Mouse (Mus musculus) embryonic facial prominence, embryonic 10.5 days (tissue): Measurements from ENCODE around the gene Iyd. TPM values are rescaled to one million over a fixed set of nuclear protein-coding genes. Genes with fewer than 3 reads are reported as not detected.
"Not testable (repeated sequence)": the region's sequence is repeated elsewhere in the genome, so short reads cannot be mapped to it uniquely, and the experiment has no call there.

Experiments used
- DNase-seq: peaks from one replicate; pipeline ENCODE4 v3.0.0-alpha.2; 2017; ENCODE audit warnings: low spot score
- H3K27ac ChIP-seq: fragments of 300-500 bp; sonication (generic); replicated peaks from 2 replicates; pipeline ENCODE4 v1.5.1; 2016; ENCODE audit warnings: mild to moderate bottlenecking
- H3K27me3 ChIP-seq: fragments of 300-500 bp; sonication (generic); replicated peaks from 2 replicates; pipeline ENCODE4 v1.6.1; 2016; ENCODE audit warnings: low read depth, mild to moderate bottlenecking; ENCODE audit not compliant: poor library complexity, severe bottlenecking
- H3K36me3 ChIP-seq: fragments of 300-500 bp; sonication (generic); replicated peaks from 2 replicates; pipeline ENCODE4 v1.6.1; 2016; ENCODE audit warnings: mild to moderate bottlenecking, moderate library complexity
- H3K4me1 ChIP-seq: fragments of 300-500 bp; sonication (generic); 2 replicates; pipeline ENCODE4 v1.6.1; 2016
- H3K4me3 ChIP-seq: fragments of 300-500 bp; sonication (generic); 2 replicates; pipeline ENCODE4 v1.5.1; 2016; ENCODE audit warnings: mild to moderate bottlenecking, moderate library complexity
- H3K9me3 ChIP-seq: fragments of 300-500 bp; sonication (generic); 2 replicates; pipeline ENCODE4 v1.6.1; 2016; ENCODE audit warnings: mild to moderate bottlenecking
- WGBS: fragments of 180-500 bp; shearing (Covaris S2); methylation state at CpG from one replicate; pipeline ENCODE4 v1.1.7; 2016; 5-methylcytosine and 5-hydroxymethylcytosine counted together
- polyA plus RNA-seq: library from polyadenylated mRNA; unstranded; fragments of >200 nt; fragmentation: Nextera tagmentation; extraction: Ambion mirVana; gene quantifications from 2 replicates; pipeline ENCODE4 v1.2.1, GENCODE M21; 2016

The Iyd gene
- not detected in 2 replicates for polyA plus RNA-seq

- WGBS, result 80% methylated on average over 16 of the region's 16 CpGs
- Histone ChIP-seq H3K27me3 (no peaks in the 10 kb centered on the region), H3K27ac (no peak within 1 kb of the TSS), H3K4me3 (no peak within 1 kb of the TSS), H3K36me3 (no peaks in the 10 kb centered on the region), H3K9me3 (no peaks in the 10 kb centered on the region), H3K4me1 (peaks cover 14% of the 10 kb centered on the region)
- DNase-seq, result no peak
These were observed at the start of gene Iyd for GRCm38 (mm10) chr10:3540003-3540827. TSS of gene Iyd (plus strand) at chr10:3540240.

- no peaks in the 10 kb centered on the region for H3K27me3 ChIP-seq
- H3K36me3 ChIP-seq, result no peaks in the 10 kb centered on the region
- 81% methylated on average over 2 of the region's 2 CpGs for WGBS
- H3K4me3 ChIP-seq, result no peak overlapping the region
- DNase-seq, result no peak
- H3K4me1 ChIP-seq, result no peaks in the 10 kb centered on the region
- H3K27ac ChIP-seq, result no peak overlapping the region
- H3K9me3 ChIP-seq, result peaks cover 11% of the 10 kb centered on the region; the same call in 1 of the 2 replicates
These were observed 43.2 kb upstream of the Iyd start for GRCm38 (mm10) chr10:3496791-3497190.

- H3K27me3 ChIP-seq, H3K27ac ChIP-seq, H3K4me3 ChIP-seq, H3K36me3 ChIP-seq, H3K4me1 ChIP-seq, DNase-seq: not testable (repeated sequence)
- 89% methylated on average over 6 of the region's 6 CpGs for WGBS
- H3K9me3 ChIP-seq, result peaks cover 11% of the 10 kb centered on the region; the same call in 1 of the 2 replicates
These were observed 39.2 kb upstream of the Iyd start for GRCm38 (mm10) chr10:3500846-3501245.

- Histone ChIP-seq H3K4me1 (0 out of 2 replicates have a peak, but pooled peaks cover 2% of the 10 kb centered on the region), H3K9me3 (0 out of 2 replicates have a peak, but pooled peaks cover 4% of the 10 kb centered on the region), H3K27ac (no peak overlapping the region), H3K27me3 (no peaks in the 10 kb centered on the region), H3K4me3 (no peak overlapping the region), H3K36me3 (no peaks in the 10 kb centered on the region)
- no peak for DNase-seq
- 88% methylated on average over 8 of the region's 8 CpGs for WGBS
These were observed 32.4 kb upstream of the Iyd start for GRCm38 (mm10) chr10:3507484-3508221.

- Histone ChIP-seq H3K36me3 (no peaks in the 10 kb centered on the region), H3K4me3 (no peak overlapping the region), H3K9me3 (0 out of 2 replicates have a peak, but pooled peaks cover 4% of the 10 kb centered on the region), H3K27me3 (no peaks in the 10 kb centered on the region), H3K4me1 (0 out of 2 replicates have a peak, but pooled peaks cover 2% of the 10 kb centered on the region), H3K27ac (no peak overlapping the region)
- DNase-seq, result no peak
- 90% methylated on average over 2 of the region's 2 CpGs for WGBS
These were observed 31.8 kb upstream of the Iyd start for GRCm38 (mm10) chr10:3508222-3508588.

GRCm38 (mm10) chr10:3508746-3509145 is 31.3 kb upstream of the Iyd start:
- Histone ChIP-seq H3K4me1 (0 out of 2 replicates have a peak, but pooled peaks cover 2% of the 10 kb centered on the region), H3K27ac (no peak overlapping the region), H3K27me3 (no peaks in the 10 kb centered on the region), H3K9me3 (0 out of 2 replicates have a peak, but pooled peaks cover 4% of the 10 kb centered on the region), H3K4me3 (no peak overlapping the region), H3K36me3 (no peaks in the 10 kb centered on the region)
- DNase-seq, result no peak
- whole genome bisulfite sequencing, result 64% methylated on average over 2 of the region's 2 CpGs

- Histone ChIP-seq H3K36me3 (no peaks in the 10 kb centered on the region), H3K27ac (no peak overlapping the region), H3K4me3 (no peak overlapping the region), H3K4me1 (0 out of 2 replicates have a peak, but pooled peaks cover 2% of the 10 kb centered on the region), H3K27me3 (no peaks in the 10 kb centered on the region), H3K9me3 (0 out of 2 replicates have a peak, but pooled peaks cover 4% of the 10 kb centered on the region)
- WGBS, result 72% methylated on average over 7 of the region's 7 CpGs
- DNase-seq, result no peak
These were observed 30.3 kb upstream of the Iyd start for GRCm38 (mm10) chr10:3509663-3510277.

GRCm38 (mm10) chr10:3510486-3510885 is 29.6 kb upstream of the Iyd start:
- H3K27ac ChIP-seq, result no peak overlapping the region
- H3K9me3 ChIP-seq, result 0 out of 2 replicates have a peak, but pooled peaks cover 4% of the 10 kb centered on the region
- no peaks in the 10 kb centered on the region for H3K36me3 ChIP-seq
- no peak overlapping the region for H3K4me3 ChIP-seq
- H3K4me1 ChIP-seq, result 0 out of 2 replicates have a peak, but pooled peaks cover 2% of the 10 kb centered on the region
- WGBS, result 67% methylated on average over 3 of the region's 3 CpGs
- H3K27me3 ChIP-seq, result no peaks in the 10 kb centered on the region
- no peak for DNase-seq

- Histone ChIP-seq H3K9me3 (0 out of 2 replicates have a peak, but pooled peaks cover 4% of the 10 kb centered on the region), H3K27ac (no peak overlapping the region), H3K27me3 (no peaks in the 10 kb centered on the region), H3K4me3 (no peak overlapping the region), H3K36me3 (no peaks in the 10 kb centered on the region), H3K4me1 (0 out of 2 replicates have a peak, but pooled peaks cover 2% of the 10 kb centered on the region)
- no peak for DNase-seq
- WGBS, result 68% methylated on average over 3 of the region's 3 CpGs
These were observed 28.6 kb upstream of the Iyd start for GRCm38 (mm10) chr10:3511401-3511800.

GRCm38 (mm10) chr10:3512620-3513305 is 27.3 kb upstream of the Iyd start:
- no peak for DNase-seq
- Histone ChIP-seq H3K36me3 (no peaks in the 10 kb centered on the region), H3K27me3 (no peaks in the 10 kb centered on the region), H3K27ac (no peak overlapping the region), H3K4me1 (0 out of 2 replicates have a peak, but pooled peaks cover 2% of the 10 kb centered on the region), H3K9me3 (0 out of 2 replicates have a peak, but pooled peaks cover 4% of the 10 kb centered on the region), H3K4me3 (no peak overlapping the region)
- WGBS, result 74% methylated on average over 8 of the region's 8 CpGs

GRCm38 (mm10) chr10:3513947-3514346 is 26.1 kb upstream of the Iyd start:
- Histone ChIP-seq H3K27me3 (no peaks in the 10 kb centered on the region), H3K36me3 (no peaks in the 10 kb centered on the region), H3K4me3 (no peak overlapping the region), H3K27ac (no peak overlapping the region), H3K9me3 (no peaks in the 10 kb centered on the region), H3K4me1 (0 out of 2 replicates have a peak, but pooled peaks cover 2% of the 10 kb centered on the region)
- WGBS, result 71% methylated on average over 6 of the region's 6 CpGs
- no peak for DNase-seq

GRCm38 (mm10) chr10:3514634-3515033 is 25.4 kb upstream of the Iyd start:
- WGBS, result 86% methylated on average over 1 of the region's 1 CpGs
- no peaks in the 10 kb centered on the region for H3K9me3 ChIP-seq
- no peak overlapping the region for H3K27ac ChIP-seq
- no peaks in the 10 kb centered on the region for H3K36me3 ChIP-seq
- no peak overlapping the region for H3K4me3 ChIP-seq
- no peak for DNase-seq
- no peaks in the 10 kb centered on the region for H3K27me3 ChIP-seq
- 0 out of 2 replicates have a peak, but pooled peaks cover 2% of the 10 kb centered on the region for H3K4me1 ChIP-seq
